8 mouse cellular contexts compared by ENCODE assay signal in genomic region chr7:29280801-29281200, GRCm38 (mm10). TPM values are rescaled to one million over a fixed set of nuclear protein-coding genes. Genes with fewer than 3 reads are reported as not detected.
A peak's percentile ranks its signal among the peaks of the same experiment; 100 is the strongest.
DNase-seq lines count a peak whose midpoint lies in the region; ATAC-seq and TF ChIP-seq lines count a peak whose summit lies in the region.

No protein-coding gene starts in this region.

- peak overlapping the region; percentile 59 for H3K4me3 ChIP-seq in lung, postnatal 0 days (ENCODE audit: low read depth, low read length)
- H3K4me3 ChIP-seq in limb, embryonic 10.5 days, result peak overlapping the region; percentile 61
- peak overlapping the region; percentile 96 for H3K4me3 ChIP-seq in small intestine, adult 2 months (ENCODE audit: low read depth, low read length)

- ATAC-seq in lung, postnatal 0 days, result no peak
- ATAC-seq in erythroid progenitor cell, adult 5-6 weeks (replicated peaks; ENCODE audit: low FRiP score, poor library complexity, severe bottlenecking), result no peak

- peaks cover 5% of the 10 kb centered on the region; the same call in 1 of the 2 replicates for H3K4me1 ChIP-seq in lung, postnatal 0 days (ENCODE audit: insufficient read depth, low read depth, low read length)
- peaks cover 43% of the 10 kb centered on the region for H3K4me1 ChIP-seq in limb, embryonic 10.5 days
- H3K4me1 ChIP-seq in small intestine, adult 2 months (ENCODE audit: control insufficient read depth, insufficient read depth, insufficient read length, low read length), result peaks cover 19% of the 10 kb centered on the region

- TF ChIP-seq EP300 in lung, postnatal 0 days (IDR thresholded peaks at IDR 0.05), result no peak

- no peaks in the 10 kb centered on the region for H3K36me3 ChIP-seq in lung, postnatal 0 days (ENCODE audit: insufficient read depth, low read length)
- no peaks in the 10 kb centered on the region for H3K36me3 ChIP-seq in limb, embryonic 10.5 days
- peaks cover 21% of the 10 kb centered on the region for H3K36me3 ChIP-seq in small intestine, adult 2 months (ENCODE audit: control insufficient read depth, insufficient read depth, low read length)

- 15% methylated on average over 13 of the region's 13 CpGs for WGBS in lung, postnatal 0 days
- WGBS in limb, embryonic 10.5 days, result 15% methylated on average over 13 of the region's 13 CpGs
- 11% methylated on average over 13 of the region's 13 CpGs for WGBS in small intestine, adult 2 months

- TF ChIP-seq CTCF in lung, postnatal 0 days (IDR thresholded peaks at IDR 0.05), result no peak
- no peak for TF ChIP-seq CTCF in small intestine, adult 2 months (IDR thresholded peaks at IDR 0.05; ENCODE audit: extremely low read depth, insufficient read length, insufficient replicate concordance, low read depth, low read length)

- no peaks in the 10 kb centered on the region for H3K9me3 ChIP-seq in lung, postnatal 0 days (ENCODE audit: low read length)
- no peaks in the 10 kb centered on the region for H3K9me3 ChIP-seq in limb, embryonic 10.5 days (replicated peaks)

- peak overlapping the region; percentile 97; the same call in 1 of the 2 replicates for H3K27ac ChIP-seq in lung, postnatal 0 days (ENCODE audit: low read length)
- H3K27ac ChIP-seq in limb, embryonic 10.5 days, result peak overlapping the region; percentile 82
- H3K27ac ChIP-seq in small intestine, adult 2 months (ENCODE audit: insufficient read depth, low read depth, low read length), result peak overlapping the region; percentile 89

- DNase-seq in adrenal gland, postnatal 14 days, result peak; percentile 19
- DNase-seq in adrenal gland, postnatal 4 days (ENCODE audit: low spot score in 2 of 2), result no peak
- no peak for DNase-seq in lung, postnatal 0 days (ENCODE audit: low spot score)
- DNase-seq in lung, postnatal 25 days (ENCODE audit: low spot score), result no peak
- no peak for DNase-seq in limb, embryonic 10.5 days (ENCODE audit: low spot score)
- no peak for DNase-seq in gastrocnemius, postnatal 14 days

- H3K4me2 ChIP-seq in lung, postnatal 0 days (replicated peaks; ENCODE audit: low read depth, low read length), result peak overlapping the region; percentile 87

- H3K9ac ChIP-seq in lung, postnatal 0 days (replicated peaks; ENCODE audit: low read depth), result peak overlapping the region; percentile 19; the same call in 1 of the 2 replicates

- H3K27me3 ChIP-seq in lung, postnatal 0 days (replicated peaks; ENCODE audit: insufficient read depth, low read length), result no peaks in the 10 kb centered on the region
- H3K27me3 ChIP-seq in limb, embryonic 10.5 days (ENCODE audit: low read depth, poor library complexity, severe bottlenecking), result peaks cover 54% of the 10 kb centered on the region
- no peaks in the 10 kb centered on the region for H3K27me3 ChIP-seq in small intestine, adult 2 months (ENCODE audit: control insufficient read depth, insufficient read depth, low read length)

- intact Hi-C loops in gastrocnemius, postnatal 14 days (cut with DNase I; ENCODE audit: low total_unique reads), result no loop called here

- TF ChIP-seq POLR2A in small intestine, adult 2 months (IDR thresholded peaks at IDR 0.05; ENCODE audit: low read depth, low read length), result no peak

RNA-seq across cellular contexts. Expression of gene Spint2, which starts 0.9 kb away (rescaled TPM):
- 29.0 and 31.5 TPM in 2 replicates for total RNA-seq in adrenal gland, postnatal 14 days (2021)
- total RNA-seq in adrenal gland, postnatal 4 days (2021), result 10 to 100 TPM; 46.1 to 85.1 TPM
- 429 and 453 TPM in 2 replicates for polyA plus RNA-seq in lung, postnatal 0 days (2015; fragmentation: Nextera tagmentation; extraction: Ambion mirVana)
- polyA plus RNA-seq in limb, embryonic 10.5 days (2016; fragmentation: Nextera tagmentation; extraction: Ambion mirVana), result 58.8 and 71.8 TPM in 2 replicates
- 663 and 1,754 TPM in 2 replicates for polyA plus RNA-seq in small intestine, adult 2 months (2012; rRNA removed)
- total RNA-seq in erythroid progenitor cell, adult 5-6 weeks (2015; ENCODE audit: low replicate concordance), result 4.2 and 7.9 TPM in 2 replicates
- 3.0 TPM in 1 of 2 replicates, not detected in the other for total RNA-seq in erythroid progenitor cell, adult 5-6 weeks (2017; ENCODE audit: low replicate concordance)
- total RNA-seq in gastrocnemius, postnatal 14 days (2021), result 1 to 10 TPM; 5.5 to 6.4 TPM

RNA-seq across cellular contexts. Expression of gene Ppp1r14a, which starts 8.3 kb away (rescaled TPM):
- total RNA-seq in adrenal gland, postnatal 14 days (2021), result 10.9 and 12.4 TPM in 2 replicates
- total RNA-seq in adrenal gland, postnatal 4 days (2021), result 10 to 100 TPM; 14.3 to 15.0 TPM
- 222 and 246 TPM in 2 replicates for polyA plus RNA-seq in lung, postnatal 0 days (2015; fragmentation: Nextera tagmentation; extraction: Ambion mirVana)
- 5.4 and 6.1 TPM in 2 replicates for polyA plus RNA-seq in limb, embryonic 10.5 days (2016; fragmentation: Nextera tagmentation; extraction: Ambion mirVana)
- polyA plus RNA-seq in small intestine, adult 2 months (2012; rRNA removed), result 34.1 and 57.4 TPM in 2 replicates
- total RNA-seq in erythroid progenitor cell, adult 5-6 weeks (2015; ENCODE audit: low replicate concordance), result not detected in 2 replicates
- total RNA-seq in erythroid progenitor cell, adult 5-6 weeks (2017; ENCODE audit: low replicate concordance), result not detected in 2 replicates
- total RNA-seq in gastrocnemius, postnatal 14 days (2021), result 10 to 100 TPM in 1 of 2 experiments, 1 to 10 TPM in 1; 9.4 to 11.6 TPM

RNA-seq across cellular contexts. Expression of gene Dpf1, which starts 22.9 kb away (rescaled TPM):
- 1.8 and 2.4 TPM in 2 replicates for total RNA-seq in adrenal gland, postnatal 14 days (2021)
- 1 to 10 TPM; 5.0 to 5.7 TPM for total RNA-seq in adrenal gland, postnatal 4 days (2021)
- 2.0 and 2.5 TPM in 2 replicates for polyA plus RNA-seq in lung, postnatal 0 days (2015; fragmentation: Nextera tagmentation; extraction: Ambion mirVana)
- polyA plus RNA-seq in limb, embryonic 10.5 days (2016; fragmentation: Nextera tagmentation; extraction: Ambion mirVana), result 24.0 and 32.9 TPM in 2 replicates
- polyA plus RNA-seq in small intestine, adult 2 months (2012; rRNA removed), result 0.47 and 0.53 TPM in 2 replicates
- not detected in 2 replicates for total RNA-seq in erythroid progenitor cell, adult 5-6 weeks (2015; ENCODE audit: low replicate concordance)
- total RNA-seq in erythroid progenitor cell, adult 5-6 weeks (2017; ENCODE audit: low replicate concordance), result not detected in 2 replicates
- 1 to 10 TPM; 2.7 to 4.5 TPM for total RNA-seq in gastrocnemius, postnatal 14 days (2021)

RNA-seq across cellular contexts. Expression of gene 2200002D01Rik, which starts 32.5 kb away (rescaled TPM):
- 2.4 and 2.7 TPM in 2 replicates for total RNA-seq in adrenal gland, postnatal 14 days (2021)
- total RNA-seq in adrenal gland, postnatal 4 days (2021), result 1 to 10 TPM; 2.4 to 4.5 TPM
- 123 and 134 TPM in 2 replicates for polyA plus RNA-seq in lung, postnatal 0 days (2015; fragmentation: Nextera tagmentation; extraction: Ambion mirVana)
- polyA plus RNA-seq in limb, embryonic 10.5 days (2016; fragmentation: Nextera tagmentation; extraction: Ambion mirVana), result 2.6 and 3.4 TPM in 2 replicates
- 287 and 852 TPM in 2 replicates for polyA plus RNA-seq in small intestine, adult 2 months (2012; rRNA removed)
- not detected in 2 replicates for total RNA-seq in erythroid progenitor cell, adult 5-6 weeks (2015; ENCODE audit: low replicate concordance)
- not detected in 2 replicates for total RNA-seq in erythroid progenitor cell, adult 5-6 weeks (2017; ENCODE audit: low replicate concordance)
- total RNA-seq in gastrocnemius, postnatal 14 days (2021), result 1 to 10 TPM in 1 of 2 experiments, under 1 TPM in 1; 0.59 to 1.2 TPM

RNA-seq across cellular contexts. Expression of gene Yif1b, which starts 42.7 kb away (rescaled TPM):
- 77.1 and 81.0 TPM in 2 replicates for total RNA-seq in adrenal gland, postnatal 14 days (2021)
- total RNA-seq in adrenal gland, postnatal 4 days (2021), result 10 to 100 TPM; 48.2 to 49.7 TPM
- polyA plus RNA-seq in lung, postnatal 0 days (2015; fragmentation: Nextera tagmentation; extraction: Ambion mirVana), result 93.9 and 96.2 TPM in 2 replicates
- 99.8 and 103 TPM in 2 replicates for polyA plus RNA-seq in limb, embryonic 10.5 days (2016; fragmentation: Nextera tagmentation; extraction: Ambion mirVana)
- polyA plus RNA-seq in small intestine, adult 2 months (2012; rRNA removed), result 41.8 and 49.8 TPM in 2 replicates
- 8.0 and 14.8 TPM in 2 replicates for total RNA-seq in erythroid progenitor cell, adult 5-6 weeks (2015; ENCODE audit: low replicate concordance)
- 5.6 and 6.9 TPM in 2 replicates for total RNA-seq in erythroid progenitor cell, adult 5-6 weeks (2017; ENCODE audit: low replicate concordance)
- total RNA-seq in gastrocnemius, postnatal 14 days (2021), result 10 to 100 TPM; 49.4 to 56.8 TPM

Comparison
In these comparisons a context has a peak if more than half of its experiments do, and no peak if none do; other contexts are left out.
1. RNA of gene Ppp1r14a, which starts 8.3 kb away (total RNA-seq): 14.3 to 15.0 TPM in adrenal gland, postnatal 4 days, 9.4 to 11.6 TPM in gastrocnemius, postnatal 14 days and 10.9 to 12.4 TPM in adrenal gland, postnatal 14 days; not detected in erythroid progenitor cell, adult 5-6 weeks; every median in the first group is over 10 times any median in the second.
2. Peak in every context shown above with its lines, with median percentiles within 50 percentile points of each other: H3K27ac ChIP-seq and H3K4me3 ChIP-seq.